Mouse (Mus musculus): ENCODE data around the gene Bet1l. TPM values are rescaled to one million over a fixed set of nuclear protein-coding genes. Genes with fewer than 3 reads are reported as not detected.

Bet1l gene
- polyA plus RNA-seq, 1 experiment, result 3.2 TPM

DNA sequence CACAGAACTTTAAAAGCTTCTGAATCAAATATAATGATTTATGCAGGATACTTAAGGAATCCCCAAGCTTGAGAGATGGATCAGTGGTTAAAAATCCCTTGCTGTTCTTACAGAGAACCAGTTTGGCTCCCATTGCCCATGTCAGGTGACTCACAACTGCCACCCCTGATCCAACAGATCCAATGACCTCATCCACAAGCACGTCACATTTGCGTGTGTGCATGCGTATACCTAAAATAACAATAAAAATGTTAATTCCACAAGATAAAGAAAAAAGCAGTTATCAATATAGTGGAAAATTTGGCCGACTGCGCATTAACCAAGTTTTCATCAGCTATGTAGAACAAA, 36.1 kb downstream of the Bet1l start:
- no peak for TF ChIP-seq GATA1 (IDR thresholded peaks at IDR 0.05; ENCODE audit: low read length)

DNA sequence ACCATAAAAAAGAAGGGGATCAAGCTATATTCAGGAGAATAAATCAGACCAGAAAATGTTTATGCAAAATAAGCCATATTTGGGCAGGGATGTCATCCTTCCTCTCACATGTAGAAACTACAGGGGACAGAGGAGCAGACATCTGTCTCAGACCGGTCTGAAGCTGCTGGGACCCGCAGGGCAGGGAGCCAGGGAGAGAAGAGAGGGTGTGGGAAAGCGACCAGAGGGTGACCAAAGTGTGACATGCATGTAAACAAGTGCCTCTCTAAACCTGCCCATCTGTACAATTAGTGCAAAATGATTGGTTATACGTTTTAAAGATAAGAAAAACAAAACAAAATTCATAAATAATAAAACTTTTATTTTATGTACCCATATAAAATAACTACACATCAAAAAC, 37.2 kb downstream of the Bet1l start:
- no peak for TF ChIP-seq GATA1 (IDR thresholded peaks at IDR 0.05; ENCODE audit: low read length)

DNA sequence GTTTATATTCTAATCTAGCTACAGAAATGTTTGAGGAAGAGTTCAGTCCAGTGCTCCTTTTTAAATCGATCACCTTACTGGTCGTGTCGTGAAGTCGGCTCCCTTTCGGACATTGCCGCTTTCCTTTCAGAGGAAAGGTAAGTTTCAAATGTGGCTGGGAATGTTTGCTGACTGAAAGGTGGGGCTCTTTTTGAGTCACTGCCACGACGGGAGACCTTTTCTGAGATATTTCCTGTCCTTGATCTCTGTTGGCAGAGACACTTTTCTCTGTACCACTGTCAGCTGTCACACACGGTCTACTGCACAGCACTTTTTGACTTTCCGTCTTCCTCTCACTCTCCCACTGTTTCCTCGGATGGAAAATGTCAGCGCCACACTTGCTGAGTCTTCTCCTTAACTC, 44.5 kb downstream of the Bet1l start:
- no peak for TF ChIP-seq GATA1 (IDR thresholded peaks at IDR 0.05; ENCODE audit: low read length)

DNA sequence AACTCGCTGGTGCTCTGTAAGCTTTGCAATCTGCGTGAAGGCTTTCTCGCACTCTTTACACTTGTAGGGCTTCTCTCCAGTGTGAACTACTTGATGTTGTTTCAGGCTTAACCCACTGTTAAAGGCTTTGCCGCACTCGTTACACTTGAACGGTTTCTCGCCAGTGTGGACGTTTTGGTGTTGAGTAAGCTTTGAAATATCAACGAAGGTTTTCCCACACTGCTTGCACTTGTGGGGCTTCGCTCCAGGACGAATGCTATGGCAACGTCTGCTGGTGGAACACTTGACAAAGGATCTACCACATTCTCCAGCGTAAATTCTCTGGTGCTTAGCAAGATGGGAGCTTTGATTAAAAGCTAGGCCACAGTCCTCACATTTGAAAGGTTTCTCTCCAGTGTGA, 45.7 kb downstream of the Bet1l start:
- TF ChIP-seq GATA1 (IDR thresholded peaks at IDR 0.05; ENCODE audit: low read length), result no peak

DNA sequence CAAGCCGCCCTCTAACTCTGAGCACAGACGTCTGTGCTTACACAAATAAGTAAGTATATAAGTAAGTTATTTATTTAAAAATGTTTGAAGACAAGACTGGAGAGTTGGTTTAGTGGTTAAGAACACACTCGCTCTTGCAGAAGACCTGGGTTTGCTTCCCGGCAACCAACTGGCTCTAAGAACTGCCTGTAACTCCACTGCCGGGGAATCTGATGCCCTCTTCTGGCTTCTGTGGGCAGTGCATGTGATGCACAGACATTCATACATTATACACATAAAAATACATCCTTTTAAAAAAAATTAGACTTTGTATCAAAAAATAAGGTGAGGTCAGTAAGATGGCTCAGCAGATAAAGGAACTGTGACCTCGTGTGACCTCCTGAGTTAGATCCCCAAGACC, 46.9 kb downstream of the Bet1l start:
- TF ChIP-seq GATA1 (IDR thresholded peaks at IDR 0.05; ENCODE audit: low read length), result no peak

DNA sequence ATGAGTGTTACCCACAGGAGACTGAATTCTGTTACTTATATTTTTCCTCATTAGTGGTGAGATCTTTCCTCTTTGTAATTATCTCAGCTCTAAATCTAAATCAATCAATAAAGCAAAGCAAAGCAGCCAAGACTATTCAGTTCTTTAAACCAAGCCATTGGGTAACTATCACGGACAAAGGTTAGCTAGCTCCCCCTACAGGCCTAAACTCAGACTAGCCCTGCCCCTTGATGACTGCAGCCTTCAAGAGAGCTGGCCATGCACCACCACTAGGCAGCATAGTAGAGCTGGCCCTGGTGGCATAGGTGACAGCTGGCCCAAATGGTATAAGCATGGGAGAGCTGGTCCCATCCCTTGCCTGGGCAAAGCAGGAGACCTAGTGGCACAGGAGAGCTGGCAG, 51.7 kb downstream of the Bet1l start:
- no peak for TF ChIP-seq GATA1 (IDR thresholded peaks at IDR 0.05; ENCODE audit: low read length)

Other genes with a start within 250 kb of the Bet1l start
- gene Olfr61, start 228.6 kb downstream of the Bet1l start, polyA plus RNA-seq (2012), result not detected in 2 replicates
- not detected in 2 replicates for gene Olfr53, start 211.1 kb downstream of the Bet1l start, polyA plus RNA-seq (2012)
- not detected in 2 replicates for gene Olfr539, start 197.6 kb downstream of the Bet1l start, polyA plus RNA-seq (2012)
- not detected in 2 replicates for gene Olfr45, start 175.6 kb downstream of the Bet1l start, polyA plus RNA-seq (2012)
- gene Olfr541, start 160.3 kb downstream of the Bet1l start, polyA plus RNA-seq (2012), result not detected in 2 replicates
- not detected in 2 replicates for gene Cyp2e1, start 93.8 kb downstream of the Bet1l start, polyA plus RNA-seq (2012)
- gene Syce1, start 69.7 kb downstream of the Bet1l start, polyA plus RNA-seq (2012), result not detected in 2 replicates
- not detected in 2 replicates for gene Zfp941, start 35.4 kb downstream of the Bet1l start, polyA plus RNA-seq (2012)
- gene Urah, start 22.6 kb downstream of the Bet1l start, polyA plus RNA-seq (2012), result not detected in 2 replicates
- gene Scgb1c1, start 12.0 kb downstream of the Bet1l start, polyA plus RNA-seq (2012), result not detected in 2 replicates
- 0.06 TPM in 1 of 2 replicates, not detected in the other for gene Odf3, start 9.8 kb downstream of the Bet1l start, polyA plus RNA-seq (2012)
- 0.18 and 0.99 TPM in 2 replicates for gene Gm45785, start 1.2 kb downstream of the Bet1l start, polyA plus RNA-seq (2012)
- gene Ric8a, start 620 bp downstream of the Bet1l start, polyA plus RNA-seq (2012), result 39.1 and 49.2 TPM in 2 replicates
- 50.0 and 92.4 TPM in 2 replicates for gene Psmd13, start 24.4 kb upstream of the Bet1l start, polyA plus RNA-seq (2012)
- 25.4 and 38.9 TPM in 2 replicates for gene Sirt3, start 24.7 kb upstream of the Bet1l start, polyA plus RNA-seq (2012)
- not detected in 2 replicates for gene Cox8b, start 42.9 kb upstream of the Bet1l start, polyA plus RNA-seq (2012)
- not detected in 2 replicates for gene Nlrp6, start 63.3 kb upstream of the Bet1l start, polyA plus RNA-seq (2012)
- 6.3 and 7.2 TPM in 2 replicates for gene Pgghg, start 83.8 kb upstream of the Bet1l start, polyA plus RNA-seq (2012)
- gene Ifitm5, start 92.7 kb upstream of the Bet1l start, polyA plus RNA-seq (2012), result 0.43 and 0.61 TPM in 2 replicates
- gene Gm45717, start 98.4 kb upstream of the Bet1l start, polyA plus RNA-seq (2012), result not detected in 2 replicates
- 234 and 285 TPM in 2 replicates for gene Ifitm2, start 98.4 kb upstream of the Bet1l start, polyA plus RNA-seq (2012)
- 0.08 and 0.26 TPM in 2 replicates for gene Ifitm1, start 109.6 kb upstream of the Bet1l start, polyA plus RNA-seq (2012)
- not detected in 2 replicates for gene Ifitm3, start 153.2 kb upstream of the Bet1l start, polyA plus RNA-seq (2012)
- not detected in 2 replicates for gene Ifitm6, start 160.3 kb upstream of the Bet1l start, polyA plus RNA-seq (2012)
- gene Gm17387, start 171.6 kb upstream of the Bet1l start, polyA plus RNA-seq (2012), result not detected in 2 replicates
- gene B4galnt4, start 203.5 kb upstream of the Bet1l start, polyA plus RNA-seq (2012), result not detected in 2 replicates
- 0.05 TPM in 1 of 2 replicates, not detected in the other for gene Pkp3, start 220.6 kb upstream of the Bet1l start, polyA plus RNA-seq (2012)
- 7.2 and 9.5 TPM in 2 replicates for gene Sigirr, start 243.0 kb upstream of the Bet1l start, polyA plus RNA-seq (2012)